Mouse (Mus musculus) G1E-ER4 (cell line): ENCODE measurements around the gene Gm20918. TPM values are rescaled to one million over a fixed set of nuclear protein-coding genes. Genes with fewer than 3 reads are reported as not detected.
"Not testable (repeated sequence)": the region's sequence is repeated elsewhere in the genome, so short reads cannot be mapped to it uniquely, and the experiment has no call there.

Experiments
- GATA1 ChIP-seq: IDR thresholded peaks from one replicate; pipeline ENCODE4 v1.8.0; 2012; ENCODE audit warnings: low read length, inconsistent platforms
- polyA plus RNA-seq: library from polyadenylated mRNA; stranded (reverse); fragments of >175 nt; gene quantifications from 2 replicates; pipeline ENCODE4 v1.2.3, GENCODE M21; 2012

The Gm20918 gene
- polyA plus RNA-seq: not detected in 2 replicates

DNA sequence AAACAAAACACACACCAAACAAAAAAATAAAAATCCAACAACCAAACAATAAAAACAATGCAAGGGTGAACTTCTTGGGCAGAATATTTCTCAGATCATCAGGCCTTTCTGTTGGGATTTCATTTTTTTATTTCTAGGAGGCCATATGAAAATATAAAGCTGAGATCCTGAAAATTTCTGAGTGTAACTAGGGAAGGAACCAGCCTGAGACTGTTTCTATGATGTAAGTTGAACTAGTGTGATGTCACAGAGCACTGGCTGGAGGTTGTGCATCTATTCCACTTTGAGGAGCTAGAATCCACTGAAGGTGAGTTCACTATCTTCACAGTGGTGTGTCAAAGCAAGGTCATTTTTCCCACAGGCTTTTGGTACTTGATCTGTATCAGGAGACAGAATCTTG is at the start of gene Gm20918:
TSS of gene Gm20918 (plus strand) at position 301 of the 400 bp plus-strand sequence.
- TF ChIP-seq GATA1: not testable (repeated sequence)

Other genes starting within 250 kb of the Gm20918 start
- gene Gm21820, start 205.5 kb downstream of the Gm20918 start, polyA plus RNA-seq: not detected in 2 replicates